Mouse (Mus musculus) lung, adult 2 months (tissue): ENCODE measurements around the gene Cox7a1.

Source experiments
- CTCF ChIP-seq: fragments of 200-500 bp; IDR thresholded peaks from 2 replicates; pipeline ENCODE4 v1.5.1; 2011; ENCODE audit warnings: mild to moderate bottlenecking, low read length, control low read depth; ENCODE audit not compliant: insufficient read depth
- POLR2A ChIP-seq: fragments of 200-500 bp; IDR thresholded peaks from 2 replicates; pipeline ENCODE4 v1.6.1; 2011; ENCODE audit warnings: low read depth, mild to moderate bottlenecking, control low read depth, low read length, borderline replicate concordance; ENCODE audit errors: extremely low read depth

- TF ChIP-seq CTCF (no peak), POLR2A (no peak)
Measured at GRCm38 (mm10) chr7:30176474-30176873, 7.5 kb upstream of the Cox7a1 start.
